Mouse (Mus musculus): ENCODE data around the gene Siah2. TPM values are rescaled to one million over a fixed set of nuclear protein-coding genes. Genes with fewer than 3 reads are reported as not detected.

The Siah2 gene
- polyA plus RNA-seq, 1 experiment = 18.4 TPM

GRCm38 (mm10) chr3:58671616-58672250 lies 20.5 kb downstream of the Siah2 start:
- Histone ChIP-seq H3K27me3 (ENCODE audit: control insufficient read depth, insufficient read depth, insufficient read length) (no peaks in the 10 kb centered on the region), H3ac (ENCODE audit: control insufficient read depth, insufficient read length, low read depth) (no peak overlapping the region), H3K79me2 (ENCODE audit: control insufficient read depth, insufficient read depth) (peaks cover 5% of the 10 kb centered on the region), H3K4me3 (ENCODE audit: insufficient read depth, poor library complexity, severe bottlenecking) (no peak overlapping the region), H3K36me3 (ENCODE audit: control insufficient read depth, insufficient read depth) (peaks cover 24% of the 10 kb centered on the region), H3K79me3 (ENCODE audit: low read depth) (peaks cover 2% of the 10 kb centered on the region)
- TF ChIP-seq MAX (IDR thresholded peaks at IDR 0.05) (no peak), MYOD1 (IDR thresholded peaks at IDR 0.05; ENCODE audit: control insufficient read depth, insufficient read length, low read depth) (no peak), USF1 (IDR thresholded peaks at IDR 0.05; ENCODE audit: low read depth) (no peak), MYOG (IDR thresholded peaks at IDR 0.05; ENCODE audit: control insufficient read depth, extremely low read depth, insufficient read length) (no peak)

- H3K79me3 ChIP-seq (ENCODE audit: low read depth) = no peaks in the 10 kb centered on the region
- H3K36me3 ChIP-seq (ENCODE audit: control insufficient read depth, insufficient read depth) = no peaks in the 10 kb centered on the region
- TF ChIP-seq FOSL1 (IDR thresholded peaks at IDR 0.05; ENCODE audit: insufficient read depth, low read length, poor library complexity, severe bottlenecking) (no peak), USF1 (IDR thresholded peaks at IDR 0.05; ENCODE audit: low read depth) (no peak), CTCF (IDR thresholded peaks at IDR 0.05; ENCODE audit: control insufficient read depth, insufficient read depth, insufficient read length) (no peak), MYOD1 (IDR thresholded peaks at IDR 0.05; ENCODE audit: control insufficient read depth, insufficient read length, low read depth) (no peak), MAX (IDR thresholded peaks at IDR 0.05) (no peak), MYOG (IDR thresholded peaks at IDR 0.05; ENCODE audit: control insufficient read depth, extremely low read depth, insufficient read length) (no peak), CEBPB (IDR thresholded peaks at IDR 0.05; ENCODE audit: low read depth) (no peak)
- H3ac ChIP-seq (ENCODE audit: control insufficient read depth, insufficient read length, low read depth) = no peak overlapping the region
- H3K79me2 ChIP-seq (ENCODE audit: control insufficient read depth, insufficient read depth) = no peaks in the 10 kb centered on the region
- H3K4me3 ChIP-seq (ENCODE audit: insufficient read depth, poor library complexity, severe bottlenecking) = no peak overlapping the region
- no peaks in the 10 kb centered on the region for H3K27me3 ChIP-seq (ENCODE audit: control insufficient read depth, insufficient read depth, insufficient read length)
Observed at GRCm38 (mm10) chr3:58663970-58664369, 28.2 kb downstream of the Siah2 start.

GRCm38 (mm10) chr3:58660636-58661035 lies 31.6 kb downstream of the Siah2 start:
- Histone ChIP-seq H3K79me2 (ENCODE audit: control insufficient read depth, insufficient read depth) (no peaks in the 10 kb centered on the region), H3K27me3 (ENCODE audit: control insufficient read depth, insufficient read depth, insufficient read length) (no peaks in the 10 kb centered on the region), H3K79me3 (ENCODE audit: low read depth) (no peaks in the 10 kb centered on the region), H3ac (ENCODE audit: control insufficient read depth, insufficient read length, low read depth) (no peak overlapping the region), H3K36me3 (ENCODE audit: control insufficient read depth, insufficient read depth) (no peaks in the 10 kb centered on the region), H3K4me3 (ENCODE audit: insufficient read depth, poor library complexity, severe bottlenecking) (no peak overlapping the region)
- no peak for TF ChIP-seq FOSL1 (IDR thresholded peaks at IDR 0.05; ENCODE audit: insufficient read depth, low read length, poor library complexity, severe bottlenecking)
- no peak for TF ChIP-seq CEBPB (IDR thresholded peaks at IDR 0.05; ENCODE audit: low read depth)
- TF ChIP-seq MYOG (IDR thresholded peaks at IDR 0.05; ENCODE audit: control insufficient read depth, extremely low read depth, insufficient read length) = no peak
- no peak for TF ChIP-seq MYOD1 (IDR thresholded peaks at IDR 0.05; ENCODE audit: control insufficient read depth, insufficient read length, low read depth)
- TF ChIP-seq USF1 (IDR thresholded peaks at IDR 0.05; ENCODE audit: low read depth) = no peak
- TF ChIP-seq MAX (IDR thresholded peaks at IDR 0.05) = no peak
- TF ChIP-seq CTCF (IDR thresholded peaks at IDR 0.05; ENCODE audit: control insufficient read depth, insufficient read depth, insufficient read length) = no peak

GRCm38 (mm10) chr3:58657356-58657755 lies 34.8 kb downstream of the Siah2 start:
- no peak overlapping the region for H3K4me3 ChIP-seq (ENCODE audit: insufficient read depth, poor library complexity, severe bottlenecking)
- H3K36me3 ChIP-seq (ENCODE audit: control insufficient read depth, insufficient read depth) = no peaks in the 10 kb centered on the region
- H3ac ChIP-seq (ENCODE audit: control insufficient read depth, insufficient read length, low read depth) = no peak overlapping the region
- no peaks in the 10 kb centered on the region for H3K27me3 ChIP-seq (ENCODE audit: control insufficient read depth, insufficient read depth, insufficient read length)
- no peaks in the 10 kb centered on the region for H3K79me2 ChIP-seq (ENCODE audit: control insufficient read depth, insufficient read depth)
- TF ChIP-seq FOSL1 (IDR thresholded peaks at IDR 0.05; ENCODE audit: insufficient read depth, low read length, poor library complexity, severe bottlenecking) = no peak
- no peak for TF ChIP-seq USF1 (IDR thresholded peaks at IDR 0.05; ENCODE audit: low read depth)
- TF ChIP-seq CTCF (IDR thresholded peaks at IDR 0.05; ENCODE audit: control insufficient read depth, insufficient read depth, insufficient read length) = no peak
- TF ChIP-seq CEBPB (IDR thresholded peaks at IDR 0.05; ENCODE audit: low read depth) = no peak
- no peak for TF ChIP-seq MYOG (IDR thresholded peaks at IDR 0.05; ENCODE audit: control insufficient read depth, extremely low read depth, insufficient read length)
- TF ChIP-seq MYOD1 (IDR thresholded peaks at IDR 0.05; ENCODE audit: control insufficient read depth, insufficient read length, low read depth) = no peak
- TF ChIP-seq MAX (IDR thresholded peaks at IDR 0.05) = no peak
- no peaks in the 10 kb centered on the region for H3K79me3 ChIP-seq (ENCODE audit: low read depth)

- TF ChIP-seq MYOG (IDR thresholded peaks at IDR 0.05; ENCODE audit: control insufficient read depth, extremely low read depth, insufficient read length) (no peak), CTCF (IDR thresholded peaks at IDR 0.05; ENCODE audit: control insufficient read depth, insufficient read depth, insufficient read length) (peak; percentile 9), USF1 (IDR thresholded peaks at IDR 0.05; ENCODE audit: low read depth) (no peak), CEBPB (IDR thresholded peaks at IDR 0.05; ENCODE audit: low read depth) (no peak)
Observed at GRCm38 (mm10) chr3:58655362-58656130, 36.7 kb downstream of the Siah2 start.

More at GRCm38 (mm10) chr3:58655362-58656130, 36.7 kb downstream of the Siah2 start:
- no peak overlapping the region for H3ac ChIP-seq (ENCODE audit: control insufficient read depth, insufficient read length, low read depth)
- no peaks in the 10 kb centered on the region for H3K27me3 ChIP-seq (ENCODE audit: control insufficient read depth, insufficient read depth, insufficient read length)
- no peaks in the 10 kb centered on the region for H3K36me3 ChIP-seq (ENCODE audit: control insufficient read depth, insufficient read depth)
- H3K4me3 ChIP-seq (ENCODE audit: insufficient read depth, poor library complexity, severe bottlenecking) = no peak overlapping the region
- no peaks in the 10 kb centered on the region for H3K79me2 ChIP-seq (ENCODE audit: control insufficient read depth, insufficient read depth)
- H3K79me3 ChIP-seq (ENCODE audit: low read depth) = no peaks in the 10 kb centered on the region
